Mouse (Mus musculus) heart, embryonic 11.5 days (tissue): ENCODE data around the gene Tomm40. TPM values are rescaled to one million over a fixed set of nuclear protein-coding genes. Genes with fewer than 3 reads are reported as not detected.
A peak's percentile ranks its signal among the peaks of the same experiment; 100 is the strongest.

Source experiments
- ATAC-seq: fragments of 200-750 bp; cut with Nextera tagmentation; replicated peaks from 2 replicates; pipeline ENCODE4 v1.8.0; 2017; ENCODE audit warnings: moderate library complexity; ENCODE audit not compliant: insufficient number of reproducible peaks, low FRiP score, low TSS enrichment
- H3K27ac ChIP-seq: fragments of 300-500 bp; sonication (generic); 2 replicates; pipeline ENCODE4 v1.5.1; 2014; ENCODE audit warnings: mild to moderate bottlenecking, low read depth, low read length
- H3K27me3 ChIP-seq: fragments of 300-500 bp; sonication (generic); 2 replicates; pipeline ENCODE4 v1.6.1; 2014; ENCODE audit warnings: mild to moderate bottlenecking, low read length, mixed read lengths; ENCODE audit not compliant: control insufficient read depth, insufficient read depth
- H3K36me3 ChIP-seq: fragments of 300-500 bp; sonication (generic); 2 replicates; pipeline ENCODE4 v1.6.1; 2014; ENCODE audit warnings: mild to moderate bottlenecking, low read length, moderate library complexity, mixed read lengths; ENCODE audit not compliant: control insufficient read depth, insufficient read depth
- H3K4me1 ChIP-seq: fragments of 300-500 bp; sonication (generic); 2 replicates; pipeline ENCODE4 v1.6.1; 2014; ENCODE audit warnings: low read length; ENCODE audit not compliant: control insufficient read depth, insufficient read depth
- H3K4me2 ChIP-seq: fragments of 300-500 bp; sonication (generic); 2 replicates; pipeline ENCODE4 v1.6.1; 2014; ENCODE audit warnings: mild to moderate bottlenecking, moderate library complexity
- H3K4me3 ChIP-seq: fragments of 300-500 bp; sonication (generic); 2 replicates; pipeline ENCODE4 v1.5.1; 2014; ENCODE audit warnings: low read depth, low read length
- H3K9ac ChIP-seq: fragments of 300-500 bp; sonication (generic); 2 replicates; pipeline ENCODE4 v1.6.1; 2014; ENCODE audit warnings: mild to moderate bottlenecking, low read depth, low read length, moderate library complexity
- H3K9me3 ChIP-seq: fragments of 300-500 bp; sonication (generic); replicated peaks from 2 replicates; pipeline ENCODE4 v1.6.1; 2016; ENCODE audit warnings: low read length; ENCODE audit not compliant: control insufficient read depth
- WGBS: fragments of 180-500 bp; shearing (Covaris S2); extraction: QIAGEN DNeasy Blood & Tissue Kit; methylation state at CpG from one replicate; pipeline ENCODE4 v1.1.7; 2014; ENCODE audit not compliant: insufficient replicate concordance; 5-methylcytosine and 5-hydroxymethylcytosine counted together
- polyA plus RNA-seq: library from polyadenylated mRNA; unstranded; fragments of >200 nt; fragmentation: Nextera tagmentation; extraction: Ambion mirVana; gene quantifications from 2 replicates; pipeline ENCODE4 v1.2.1, GENCODE M21; 2014

The Tomm40 gene
- polyA plus RNA-seq, 1 experiment from 2014 or later: 154 TPM

DNA sequence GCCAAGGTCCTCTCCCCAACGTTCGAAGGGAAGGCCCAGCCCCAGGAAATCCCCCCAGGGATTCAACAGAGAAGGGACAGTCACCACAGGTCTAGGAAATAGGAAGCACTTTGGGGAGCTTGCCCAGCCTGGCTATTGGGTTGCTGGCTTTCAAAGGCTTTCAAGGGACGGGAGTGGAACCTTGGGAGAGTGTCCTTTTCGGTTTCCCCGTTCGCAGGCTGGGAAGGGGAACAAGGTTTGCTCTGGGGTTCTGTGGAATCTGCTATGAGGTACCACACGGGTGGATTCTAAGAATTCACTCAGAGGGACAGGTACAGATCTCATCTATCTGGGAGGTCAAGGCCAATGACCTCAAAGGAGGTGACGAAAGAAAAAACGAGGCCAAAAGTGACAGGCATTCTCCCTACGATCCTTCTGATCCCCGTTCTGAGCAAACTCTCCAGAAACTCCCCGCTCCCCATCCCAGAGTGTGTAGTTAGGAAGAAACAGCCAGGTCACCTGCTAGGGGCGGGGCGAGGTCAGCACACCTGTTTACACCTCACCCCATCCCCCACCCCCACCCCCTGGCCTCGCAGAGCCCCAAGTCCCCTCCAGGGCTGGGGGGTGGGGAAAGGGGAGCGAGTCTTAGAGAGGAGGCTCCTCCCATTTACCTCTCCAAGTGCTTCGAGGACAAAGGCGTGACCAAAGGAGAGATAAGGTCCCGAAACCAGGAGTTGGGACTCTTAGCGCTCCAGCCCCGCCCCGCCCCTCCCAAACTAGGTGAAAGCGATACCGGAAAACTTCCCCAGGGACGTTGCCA lies 32.4 kb upstream of the Tomm40 start:
- Histone ChIP-seq H3K4me2 (peak overlapping the region; percentile 96), H3K27me3 (no peaks in the 10 kb centered on the region), H3K27ac (peak overlapping the region; percentile 94), H3K4me3 (peak overlapping the region; percentile 85), H3K9me3 (no peaks in the 10 kb centered on the region), H3K36me3 (no peaks in the 10 kb centered on the region), H3K9ac (peak overlapping the region; percentile 94), H3K4me1 (peaks cover 56% of the 10 kb centered on the region)
- WGBS: 3% methylated on average over 25 of the region's 25 CpGs
- no peak for ATAC-seq

- ATAC-seq: no peak
- peaks cover 61% of the 10 kb centered on the region for H3K4me1 ChIP-seq
- peak overlapping the region; percentile 96 for H3K4me2 ChIP-seq
- H3K9ac ChIP-seq: peak overlapping the region; percentile 28; the same call in 1 of the 2 replicates
- 0 out of 2 replicates have a peak, but pooled peaks cover 2% of the 10 kb centered on the region for H3K36me3 ChIP-seq
- 19% methylated on average over 5 of the region's 6 CpGs for WGBS
- no peaks in the 10 kb centered on the region for H3K27me3 ChIP-seq
- peak overlapping the region; percentile 94 for H3K27ac ChIP-seq
- peak overlapping the region; percentile 85 for H3K4me3 ChIP-seq
- H3K9me3 ChIP-seq: no peaks in the 10 kb centered on the region
Observed at GRCm38 (mm10) chr7:19746426-19747201, 31.4 kb upstream of the Tomm40 start.

DNA sequence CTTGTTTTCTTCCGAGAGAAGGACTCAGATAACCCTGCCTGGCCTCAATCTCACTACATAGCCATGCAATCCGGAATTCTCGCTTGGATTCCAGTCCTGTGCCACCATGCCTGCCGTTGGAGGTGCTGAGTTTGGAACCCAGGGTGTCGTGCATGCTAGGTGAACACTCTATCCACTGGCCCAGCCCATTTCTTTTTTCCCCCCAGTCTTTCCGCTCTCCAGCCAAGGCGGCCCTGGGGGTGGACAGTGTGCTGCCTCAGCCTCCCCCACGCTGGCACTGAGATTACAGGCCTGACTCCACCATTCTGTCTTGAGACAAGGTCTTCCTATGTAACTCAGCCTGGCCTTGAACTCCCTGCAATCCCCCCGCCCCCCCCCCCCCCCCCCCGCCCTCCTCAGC lies 30.7 kb upstream of the Tomm40 start:
- no peak for ATAC-seq
- Histone ChIP-seq H3K4me1 (peaks cover 65% of the 10 kb centered on the region), H3K9ac (no peak overlapping the region), H3K27me3 (no peaks in the 10 kb centered on the region), H3K27ac (0 out of 2 replicates have a peak overlapping the region, but pooled peaks have one; percentile 35), H3K4me3 (no peak overlapping the region), H3K36me3 (0 out of 2 replicates have a peak, but pooled peaks cover 3% of the 10 kb centered on the region), H3K4me2 (peak overlapping the region; percentile 1; the same call in 1 of the 2 replicates), H3K9me3 (no peaks in the 10 kb centered on the region)
- WGBS: 58% methylated on average over 8 of the region's 10 CpGs

DNA sequence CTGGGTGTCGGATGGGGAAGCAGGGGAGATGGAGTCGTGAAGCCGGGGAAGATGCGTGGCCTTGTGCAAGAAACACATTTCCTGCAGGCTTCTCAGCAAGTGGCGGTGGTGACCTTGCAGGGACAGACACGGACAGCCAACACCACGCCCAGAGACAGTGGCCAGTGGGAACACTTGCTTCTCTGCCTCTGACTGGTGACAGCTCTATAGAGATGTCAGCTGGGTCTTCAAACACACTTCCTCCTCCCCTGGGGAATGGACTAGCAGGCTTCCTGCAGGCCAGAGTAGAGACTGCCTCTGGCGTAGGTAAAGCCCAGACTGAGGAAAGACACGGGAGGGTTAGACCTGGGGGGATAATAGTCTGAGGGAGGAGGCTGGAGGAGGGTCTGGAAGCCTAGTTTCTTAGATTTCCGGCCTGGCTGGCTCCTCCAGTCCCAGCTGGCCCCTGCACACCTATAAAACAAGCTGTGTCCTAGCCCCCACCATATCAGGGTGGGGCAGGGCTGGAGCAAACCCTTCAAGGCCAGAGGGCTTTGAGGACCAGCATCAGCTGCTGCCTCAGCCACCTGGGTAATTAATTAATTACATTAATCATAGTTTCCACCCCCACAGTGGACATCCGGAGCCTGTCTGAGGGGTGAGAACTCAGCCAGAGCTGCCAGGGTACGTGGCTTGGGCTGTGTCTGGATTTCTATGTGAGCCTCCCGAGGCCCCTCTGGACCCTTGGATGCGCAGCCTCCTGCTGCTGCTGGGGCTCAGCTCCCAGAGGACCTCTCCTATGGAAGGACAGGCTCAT lies 29.6 kb upstream of the Tomm40 start:
- Histone ChIP-seq H3K9me3 (no peaks in the 10 kb centered on the region), H3K4me1 (peaks cover 58% of the 10 kb centered on the region), H3K27ac (peak overlapping the region; percentile 85), H3K9ac (peak overlapping the region; percentile 43; the same call in 1 of the 2 replicates), H3K36me3 (peaks cover 11% of the 10 kb centered on the region), H3K27me3 (no peaks in the 10 kb centered on the region), H3K4me2 (peak overlapping the region; percentile 46), H3K4me3 (no peak overlapping the region)
- 34% methylated on average over 14 of the region's 14 CpGs for WGBS
- 0 out of 2 replicates have a peak, but pooled peaks have one; percentile 20 for ATAC-seq

- Histone ChIP-seq H3K4me3 (no peak overlapping the region), H3K27ac (no peak overlapping the region), H3K4me2 (no peak overlapping the region), H3K27me3 (no peaks in the 10 kb centered on the region), H3K9ac (no peak overlapping the region), H3K36me3 (peaks cover 11% of the 10 kb centered on the region), H3K4me1 (peaks cover 58% of the 10 kb centered on the region), H3K9me3 (no peaks in the 10 kb centered on the region)
- 80% methylated on average over 6 of the region's 6 CpGs for WGBS
- ATAC-seq: no peak
Observed at GRCm38 (mm10) chr7:19743791-19744190, 28.6 kb upstream of the Tomm40 start.

- H3K27me3 ChIP-seq: no peaks in the 10 kb centered on the region
- H3K4me1 ChIP-seq: peaks cover 49% of the 10 kb centered on the region
- no peak overlapping the region for H3K27ac ChIP-seq
- ATAC-seq: no peak
- H3K4me3 ChIP-seq: no peak overlapping the region
- peaks cover 14% of the 10 kb centered on the region for H3K36me3 ChIP-seq
- H3K9ac ChIP-seq: no peak overlapping the region
- no peak overlapping the region for H3K4me2 ChIP-seq
- 45% methylated on average over 5 of the region's 5 CpGs for WGBS
- no peaks in the 10 kb centered on the region for H3K9me3 ChIP-seq
Observed at GRCm38 (mm10) chr7:19742468-19742867, 27.2 kb upstream of the Tomm40 start.

- no peak for ATAC-seq
- H3K4me2 ChIP-seq: no peak overlapping the region
- peaks cover 40% of the 10 kb centered on the region for H3K4me1 ChIP-seq
- H3K9me3 ChIP-seq: no peaks in the 10 kb centered on the region
- H3K9ac ChIP-seq: no peak overlapping the region
- 21% methylated on average over 8 of the region's 8 CpGs for WGBS
- no peaks in the 10 kb centered on the region for H3K27me3 ChIP-seq
- H3K36me3 ChIP-seq: peaks cover 19% of the 10 kb centered on the region
- no peak overlapping the region for H3K4me3 ChIP-seq
- no peak overlapping the region for H3K27ac ChIP-seq
Observed at GRCm38 (mm10) chr7:19741329-19742031, 26.2 kb upstream of the Tomm40 start.

DNA sequence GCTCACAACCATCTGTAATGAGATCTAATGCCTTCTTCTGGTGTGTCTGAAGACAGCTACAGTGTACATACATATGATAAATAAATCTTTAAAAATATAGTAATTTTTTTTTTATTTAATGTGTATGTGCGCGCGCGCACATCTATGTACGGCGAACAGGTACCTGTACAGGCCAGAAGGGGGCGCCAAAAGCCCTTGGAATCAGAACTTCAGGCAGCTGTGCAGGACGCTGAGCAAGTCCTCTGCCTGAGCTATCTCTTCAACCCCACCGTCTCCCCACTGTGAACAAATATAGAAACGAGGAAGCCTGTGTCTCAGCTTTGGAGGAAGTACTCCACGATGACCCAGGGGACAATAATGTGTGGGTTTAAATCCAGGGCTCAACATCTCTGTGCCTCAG lies 25.0 kb upstream of the Tomm40 start:
- ATAC-seq: no peak
- Histone ChIP-seq H3K4me3 (no peak overlapping the region), H3K4me2 (no peak overlapping the region), H3K9ac (no peak overlapping the region), H3K4me1 (peaks cover 29% of the 10 kb centered on the region), H3K27ac (no peak overlapping the region), H3K27me3 (no peaks in the 10 kb centered on the region), H3K9me3 (no peaks in the 10 kb centered on the region), H3K36me3 (peaks cover 23% of the 10 kb centered on the region)
- WGBS: 82% methylated on average over 11 of the region's 11 CpGs
